Mouse (Mus musculus): ENCODE measurements around the gene Jazf1. TPM values are rescaled to one million over a fixed set of nuclear protein-coding genes. Genes with fewer than 3 reads are reported as not detected.
A peak's percentile ranks its signal among the peaks of the same experiment; 100 is the strongest.

Jazf1 gene
- polyA plus RNA-seq, 1 experiment from 2014 or later: 3.2 TPM

DNA sequence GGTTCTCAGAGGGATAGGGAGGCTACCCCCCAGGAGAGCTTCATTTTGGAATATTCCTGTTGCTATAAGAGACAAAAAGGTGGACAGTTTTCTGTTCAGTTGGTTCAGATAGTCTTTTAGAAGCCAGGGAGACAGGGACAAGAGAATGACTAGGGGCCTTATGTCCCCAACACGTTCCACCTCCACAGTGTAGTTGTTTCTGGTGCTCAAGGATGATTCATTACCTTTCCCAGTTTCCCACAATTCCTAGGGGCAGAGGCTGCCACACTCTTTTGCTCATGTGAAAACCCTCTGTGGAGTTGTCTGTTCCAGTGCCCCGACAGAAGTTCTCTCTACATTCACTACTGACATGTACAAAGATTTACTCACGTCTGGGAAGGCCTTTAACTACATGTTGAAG, 223.7 kb downstream of the Jazf1 start:
- H3K36me3 ChIP-seq (ENCODE audit: insufficient read depth, low read length): no peaks in the 10 kb centered on the region
- DNase-seq (ENCODE audit: low spot score) (no peak), ATAC-seq (replicated peaks; ENCODE audit: low FRiP score, low read depth) (no peak)
- no peak overlapping the region for H3K27ac ChIP-seq
- 76% methylated on average over 3 of the region's 3 CpGs for WGBS
- H3K4me3 ChIP-seq (replicated peaks; ENCODE audit: low read depth, low read length): no peak overlapping the region
- no peaks in the 10 kb centered on the region for H3K4me1 ChIP-seq (replicated peaks; ENCODE audit: insufficient read depth, low read length)
- TF ChIP-seq CTCF (IDR thresholded peaks at IDR 0.05; ENCODE audit: low read depth): no peak
- H3K9ac ChIP-seq (ENCODE audit: low read depth, low read length): no peak overlapping the region
- H3K9me3 ChIP-seq (replicated peaks; ENCODE audit: low read length): no peaks in the 10 kb centered on the region
- H3K4me2 ChIP-seq (ENCODE audit: low read length): no peak overlapping the region
- H3K27me3 ChIP-seq (ENCODE audit: insufficient read depth, low read length): no peaks in the 10 kb centered on the region

DNA sequence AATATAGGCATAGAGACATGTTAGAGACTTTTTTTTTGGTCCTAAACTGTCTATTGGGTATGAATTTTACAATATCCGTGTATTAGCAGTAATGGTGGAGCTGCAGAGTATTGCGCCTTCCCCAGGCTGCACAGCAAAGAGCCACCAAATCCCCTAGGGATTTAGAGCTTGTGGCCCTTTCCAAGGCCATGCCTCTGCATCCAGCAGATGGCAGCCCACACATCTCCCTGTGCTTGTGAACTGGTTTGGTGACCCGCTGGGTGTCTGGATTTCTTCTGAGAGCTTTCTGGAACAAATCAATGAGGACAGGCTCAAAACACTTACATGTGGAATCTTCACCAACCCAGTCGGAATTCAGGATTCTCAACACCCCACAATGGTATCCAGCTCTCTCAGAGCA, 225.4 kb downstream of the Jazf1 start:
- DNase-seq (ENCODE audit: low spot score) (no peak), ATAC-seq (replicated peaks; ENCODE audit: low FRiP score, low read depth) (no peak)
- Histone ChIP-seq H3K9ac (ENCODE audit: low read depth, low read length) (no peak overlapping the region), H3K4me2 (ENCODE audit: low read length) (no peak overlapping the region), H3K4me3 (replicated peaks; ENCODE audit: low read depth, low read length) (no peak overlapping the region), H3K9me3 (replicated peaks; ENCODE audit: low read length) (no peaks in the 10 kb centered on the region), H3K4me1 (replicated peaks; ENCODE audit: insufficient read depth, low read length) (0 out of 2 replicates have a peak, but pooled peaks cover 2% of the 10 kb centered on the region), H3K27me3 (ENCODE audit: insufficient read depth, low read length) (no peaks in the 10 kb centered on the region), H3K36me3 (ENCODE audit: insufficient read depth, low read length) (no peaks in the 10 kb centered on the region), H3K27ac (no peak overlapping the region)
- WGBS: 69% methylated on average over 4 of the region's 4 CpGs
- TF ChIP-seq CTCF (IDR thresholded peaks at IDR 0.05; ENCODE audit: low read depth): peak; percentile 71

DNA sequence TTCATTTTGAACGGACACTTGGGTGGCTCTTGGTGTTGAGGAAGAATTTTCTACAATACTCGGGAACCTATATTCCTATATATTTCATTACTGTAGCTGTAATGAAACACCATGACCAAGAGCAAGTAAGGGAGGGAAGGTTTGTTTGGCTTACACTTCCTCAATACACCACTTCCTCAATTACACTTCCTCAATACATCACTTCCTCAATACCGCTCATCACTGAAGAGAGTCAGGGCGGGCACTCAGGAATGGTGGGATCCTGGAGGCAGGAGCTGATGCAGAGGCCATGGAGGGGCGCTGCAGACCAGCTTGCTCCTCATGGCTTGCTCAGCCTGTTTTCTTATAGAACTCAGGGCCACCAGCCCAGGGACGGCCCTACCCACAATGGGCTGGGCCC, 225.8 kb downstream of the Jazf1 start:
- Histone ChIP-seq H3K9me3 (replicated peaks; ENCODE audit: low read length) (no peaks in the 10 kb centered on the region), H3K4me3 (replicated peaks; ENCODE audit: low read depth, low read length) (no peak overlapping the region), H3K4me1 (replicated peaks; ENCODE audit: insufficient read depth, low read length) (0 out of 2 replicates have a peak, but pooled peaks cover 2% of the 10 kb centered on the region), H3K27me3 (ENCODE audit: insufficient read depth, low read length) (no peaks in the 10 kb centered on the region), H3K4me2 (ENCODE audit: low read length) (no peak overlapping the region), H3K36me3 (ENCODE audit: insufficient read depth, low read length) (no peaks in the 10 kb centered on the region), H3K9ac (ENCODE audit: low read depth, low read length) (no peak overlapping the region), H3K27ac (no peak overlapping the region)
- 80% methylated on average over 6 of the region's 6 CpGs for WGBS
- no peak for DNase-seq (ENCODE audit: low spot score)
- ATAC-seq (replicated peaks; ENCODE audit: low FRiP score, low read depth): no peak
- no peak for TF ChIP-seq CTCF (IDR thresholded peaks at IDR 0.05; ENCODE audit: low read depth)

DNA sequence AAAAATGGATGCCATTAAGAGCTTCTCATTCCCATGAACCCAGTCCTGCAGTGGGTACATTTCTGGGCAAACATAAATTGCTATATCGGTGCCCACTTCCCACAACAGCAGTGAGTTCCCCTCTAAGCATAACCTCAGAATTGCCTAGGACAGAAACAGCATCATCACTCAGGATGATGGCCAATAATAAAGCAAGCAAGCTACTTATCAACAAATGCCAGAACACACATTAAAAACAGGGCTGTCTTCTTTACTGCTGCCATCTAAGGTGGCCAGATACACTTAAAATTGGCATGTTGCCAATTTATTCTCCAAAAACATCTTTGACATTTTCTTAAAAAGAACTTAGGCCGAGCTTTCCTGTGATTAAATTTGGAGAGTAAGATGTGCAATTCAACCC, 226.8 kb downstream of the Jazf1 start:
- Histone ChIP-seq H3K27ac (no peak overlapping the region), H3K4me2 (ENCODE audit: low read length) (no peak overlapping the region), H3K9ac (ENCODE audit: low read depth, low read length) (no peak overlapping the region), H3K4me3 (replicated peaks; ENCODE audit: low read depth, low read length) (no peak overlapping the region), H3K36me3 (ENCODE audit: insufficient read depth, low read length) (no peaks in the 10 kb centered on the region), H3K4me1 (replicated peaks; ENCODE audit: insufficient read depth, low read length) (0 out of 2 replicates have a peak, but pooled peaks cover 2% of the 10 kb centered on the region), H3K27me3 (ENCODE audit: insufficient read depth, low read length) (no peaks in the 10 kb centered on the region), H3K9me3 (replicated peaks; ENCODE audit: low read length) (no peaks in the 10 kb centered on the region)
- no peak for ATAC-seq (replicated peaks; ENCODE audit: low FRiP score, low read depth)
- no peak for DNase-seq (ENCODE audit: low spot score)
- TF ChIP-seq CTCF (IDR thresholded peaks at IDR 0.05; ENCODE audit: low read depth): no peak
- 85% methylated on average over 2 of the region's 2 CpGs for WGBS

DNA sequence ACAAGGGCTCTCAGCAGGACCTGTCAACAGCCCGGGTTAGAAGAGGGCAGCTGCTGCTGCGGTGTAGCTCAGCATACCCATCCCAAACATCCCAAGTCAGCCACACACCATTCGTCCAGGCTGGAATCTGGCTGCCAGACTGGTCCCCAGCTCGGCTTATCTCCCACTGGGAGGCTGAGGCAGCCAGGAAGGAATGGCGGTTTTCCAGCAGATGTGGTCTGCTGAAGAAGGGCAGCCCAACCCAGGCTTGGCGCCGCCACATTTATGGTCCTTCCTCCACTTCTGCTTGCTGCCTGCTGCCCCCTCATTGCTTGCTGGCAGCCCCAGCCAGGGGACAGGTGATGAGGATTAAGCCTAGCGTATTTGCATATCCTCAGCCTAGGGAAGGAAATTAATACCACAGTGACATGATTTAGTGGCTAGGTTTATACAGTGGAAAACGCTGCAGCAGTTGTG, 227.8 kb downstream of the Jazf1 start:
- ATAC-seq (replicated peaks; ENCODE audit: low FRiP score, low read depth): no peak
- H3K4me3 ChIP-seq (replicated peaks; ENCODE audit: low read depth, low read length): no peak overlapping the region
- no peak overlapping the region for H3K4me2 ChIP-seq (ENCODE audit: low read length)
- TF ChIP-seq CTCF (IDR thresholded peaks at IDR 0.05; ENCODE audit: low read depth): no peak
- H3K9ac ChIP-seq (ENCODE audit: low read depth, low read length): no peak overlapping the region
- H3K27me3 ChIP-seq (ENCODE audit: insufficient read depth, low read length): no peaks in the 10 kb centered on the region
- H3K4me1 ChIP-seq (replicated peaks; ENCODE audit: insufficient read depth, low read length): 0 out of 2 replicates have a peak, but pooled peaks cover 2% of the 10 kb centered on the region
- DNase-seq (ENCODE audit: low spot score): no peak
- 26% methylated on average over 9 of the region's 9 CpGs for WGBS
- H3K36me3 ChIP-seq (ENCODE audit: insufficient read depth, low read length): no peaks in the 10 kb centered on the region
- no peak overlapping the region for H3K27ac ChIP-seq
- no peaks in the 10 kb centered on the region for H3K9me3 ChIP-seq (replicated peaks; ENCODE audit: low read length)

DNA sequence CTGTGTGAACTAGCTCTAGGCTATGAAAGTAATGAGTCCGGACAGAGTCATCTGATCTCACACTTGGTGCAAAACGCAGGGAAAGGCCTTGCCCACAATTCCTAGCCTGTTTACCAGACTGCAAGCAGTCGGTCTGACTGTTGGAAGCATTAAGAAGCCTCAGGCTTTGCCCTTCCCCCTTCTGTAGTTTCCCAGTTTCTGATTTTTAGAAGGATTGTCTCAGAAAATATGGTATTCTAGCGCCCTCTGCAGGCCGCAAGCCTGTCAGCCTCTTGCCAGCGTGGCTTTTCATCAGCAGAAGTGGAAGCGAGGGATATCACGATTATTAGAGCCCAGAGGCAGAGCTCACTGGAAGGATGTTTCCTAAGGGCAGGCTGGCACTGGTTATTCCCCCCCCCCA, 229.7 kb downstream of the Jazf1 start:
- Histone ChIP-seq H3K4me3 (replicated peaks; ENCODE audit: low read depth, low read length) (no peak overlapping the region), H3K9me3 (replicated peaks; ENCODE audit: low read length) (no peaks in the 10 kb centered on the region), H3K4me2 (ENCODE audit: low read length) (peak overlapping the region; percentile 31; the same call in 1 of the 2 replicates), H3K9ac (ENCODE audit: low read depth, low read length) (no peak overlapping the region), H3K27me3 (ENCODE audit: insufficient read depth, low read length) (no peaks in the 10 kb centered on the region), H3K36me3 (ENCODE audit: insufficient read depth, low read length) (no peaks in the 10 kb centered on the region), H3K4me1 (replicated peaks; ENCODE audit: insufficient read depth, low read length) (0 out of 2 replicates have a peak, but pooled peaks cover 2% of the 10 kb centered on the region), H3K27ac (no peak overlapping the region)
- DNase-seq (ENCODE audit: low spot score) (peak; percentile 97), ATAC-seq (replicated peaks; ENCODE audit: low FRiP score, low read depth) (peak; percentile 57)
- peak; percentile 94 for TF ChIP-seq CTCF (IDR thresholded peaks at IDR 0.05; ENCODE audit: low read depth)
- WGBS: 4% methylated on average over 8 of the region's 8 CpGs

DNA sequence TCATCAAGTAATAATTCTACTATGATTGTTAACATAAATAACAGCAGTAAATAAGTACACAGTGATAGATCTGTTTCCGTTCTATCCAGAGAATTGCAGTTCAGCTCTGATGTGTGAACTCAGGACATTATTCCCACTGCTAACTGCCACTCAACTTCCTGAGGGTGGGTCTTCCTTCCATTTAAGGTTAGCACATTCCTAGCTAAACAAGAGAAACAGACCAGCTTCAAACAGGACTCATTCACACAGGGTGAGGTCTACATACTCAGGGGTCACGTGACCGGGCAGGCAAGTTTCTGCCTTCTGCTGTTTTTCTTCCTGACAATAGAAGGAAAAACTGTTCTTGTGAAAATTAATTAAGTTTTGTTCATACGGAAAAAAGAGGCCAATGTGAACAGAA, 230.6 kb downstream of the Jazf1 start:
- Histone ChIP-seq H3K27ac (no peak overlapping the region), H3K4me1 (replicated peaks; ENCODE audit: insufficient read depth, low read length) (0 out of 2 replicates have a peak, but pooled peaks cover 2% of the 10 kb centered on the region), H3K9me3 (replicated peaks; ENCODE audit: low read length) (no peaks in the 10 kb centered on the region), H3K27me3 (ENCODE audit: insufficient read depth, low read length) (no peaks in the 10 kb centered on the region), H3K4me2 (ENCODE audit: low read length) (no peak overlapping the region), H3K36me3 (ENCODE audit: insufficient read depth, low read length) (no peaks in the 10 kb centered on the region), H3K9ac (ENCODE audit: low read depth, low read length) (no peak overlapping the region), H3K4me3 (replicated peaks; ENCODE audit: low read depth, low read length) (no peak overlapping the region)
- ATAC-seq (replicated peaks; ENCODE audit: low FRiP score, low read depth): no peak
- 43% methylated on average over 4 of the region's 4 CpGs for WGBS
- no peak for DNase-seq (ENCODE audit: low spot score)
- TF ChIP-seq CTCF (IDR thresholded peaks at IDR 0.05; ENCODE audit: low read depth): no peak

All from kidney, postnatal 0 days (tissue).